Mouse (Mus musculus) testis, adult 2 months (tissue): ENCODE measurements around the gene Sun2.

Source experiments
- CTCF ChIP-seq: fragments of 200-500 bp; IDR thresholded peaks from 2 replicates; pipeline ENCODE4 v1.5.1; 2012; ENCODE audit warnings: low read depth, mild to moderate bottlenecking, inconsistent platforms, low read length, moderate library complexity; ENCODE audit not compliant: control insufficient read depth, insufficient read depth, insufficient replicate concordance
- POLR2A ChIP-seq: fragments of 200-500 bp; IDR thresholded peaks from 2 replicates; pipeline ENCODE4 v1.6.1; 2012; ENCODE audit warnings: low read depth, mild to moderate bottlenecking, inconsistent platforms, low read length, moderate library complexity; ENCODE audit not compliant: control insufficient read depth

DNA sequence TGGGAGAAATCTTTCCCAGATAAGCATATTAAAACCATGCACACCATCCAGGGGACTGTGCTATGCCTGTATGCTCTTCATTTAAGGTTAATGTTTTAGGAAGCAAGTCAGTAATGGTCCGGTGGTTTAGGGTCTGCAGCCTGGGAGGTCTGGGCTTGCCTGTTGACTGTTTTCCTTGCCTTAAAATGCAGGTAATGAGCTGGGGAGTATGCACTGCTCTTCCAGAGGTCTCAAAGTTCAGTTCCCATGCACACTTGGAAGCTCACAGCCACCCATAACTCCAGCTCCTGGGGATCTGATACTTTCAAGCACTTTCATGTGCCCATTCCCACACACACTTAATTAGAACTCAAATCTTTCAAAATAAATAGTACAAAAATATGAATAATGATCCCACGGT lies 45.8 kb downstream of the Sun2 start:
- TF ChIP-seq CTCF (no peak), POLR2A (no peak)
